Mouse (Mus musculus): ENCODE measurements around the gene Etfb. TPM values are rescaled to one million over a fixed set of nuclear protein-coding genes. Genes with fewer than 3 reads are reported as not detected.
A peak's percentile ranks its signal among the peaks of the same experiment; 100 is the strongest.

The Etfb gene
- total RNA-seq, 2 experiments from 2014 or later: 1,293 to 1,340 TPM

- intact Hi-C loops (cut with DNase I): loop anchor here (5.0 kb wide), 1 partner anchor 131 kb away; the partner anchor contains the start of gene Zfp715
- peak; percentile 77 for DNase-seq (ENCODE audit: low spot score)
Observed at GRCm38 (mm10) chr7:43443126-43443916, 562 bp upstream of the Etfb start.

- DNase-seq (ENCODE audit: low spot score): no peak
- intact Hi-C loops (cut with DNase I): no loop called here
Observed at GRCm38 (mm10) chr7:43447801-43448200, 3.9 kb downstream of the Etfb start.

GRCm38 (mm10) chr7:43448246-43448645 lies 4.4 kb downstream of the Etfb start:
- intact Hi-C loops (cut with DNase I): no loop called here

GRCm38 (mm10) chr7:43449811-43450210 lies 5.9 kb downstream of the Etfb start:
- intact Hi-C loops (cut with DNase I): no loop called here
- DNase-seq (ENCODE audit: low spot score): no peak

More at GRCm38 (mm10) chr7:43448246-43448645, 4.4 kb downstream of the Etfb start:
- no peak for DNase-seq (ENCODE audit: low spot score)

GRCm38 (mm10) chr7:43451726-43452125 lies 7.8 kb downstream of the Etfb start:
- no peak for DNase-seq (ENCODE audit: low spot score)
- intact Hi-C loops (cut with DNase I): no loop called here

GRCm38 (mm10) chr7:43452609-43453008 lies 8.7 kb downstream of the Etfb start:
- intact Hi-C loops (cut with DNase I): no loop called here
- no peak for DNase-seq (ENCODE audit: low spot score)

- intact Hi-C loops (cut with DNase I): no loop called here
- no peak for DNase-seq (ENCODE audit: low spot score)
Observed at GRCm38 (mm10) chr7:43453599-43454355, 9.9 kb downstream of the Etfb start.

- no peak for DNase-seq (ENCODE audit: low spot score)
- intact Hi-C loops (cut with DNase I): no loop called here
Observed at GRCm38 (mm10) chr7:43454371-43454770, 10.5 kb downstream of the Etfb start.

- no peak for DNase-seq (ENCODE audit: low spot score)
- intact Hi-C loops (cut with DNase I): loop anchor here (10.0 kb wide), 1 partner anchor 432 kb away; no protein-coding TSS in a partner anchor
Observed at GRCm38 (mm10) chr7:43462851-43463250, 19.0 kb downstream of the Etfb start, which contains the start of gene Vsig10l. Gene Vsig10l (plus strand): TSS chr7:43463151.

- intact Hi-C loops (cut with DNase I): loop anchor here (2.0 to 10.0 kb wide), 2 partner anchors 19 to 431 kb away; partner anchors contain the start of genes Etfb and Gm45233
- DNase-seq (ENCODE audit: low spot score): no peak
Observed at GRCm38 (mm10) chr7:43463976-43464375, 20.1 kb downstream of the Etfb start.

- no peak for DNase-seq (ENCODE audit: low spot score)
- intact Hi-C loops (cut with DNase I): loop anchor here (2.0 to 10.0 kb wide), 3 partner anchors 20 to 430 kb away; partner anchors contain the start of genes Etfb, Gm45233 and Zfp715
Observed at GRCm38 (mm10) chr7:43464864-43465343, 21.0 kb downstream of the Etfb start.

GRCm38 (mm10) chr7:43465344-43466098 lies 21.6 kb downstream of the Etfb start:
- intact Hi-C loops (cut with DNase I): loop anchor here (1.0 to 10.0 kb wide), 4 partner anchors 21 to 429 kb away; partner anchors contain the start of genes Etfb, Gm45233 and Zfp715
- peak; percentile 81 for DNase-seq (ENCODE audit: low spot score)

GRCm38 (mm10) chr7:43466099-43466694 lies 22.3 kb downstream of the Etfb start:
- intact Hi-C loops (cut with DNase I): loop anchor here (1.0 to 10.0 kb wide), 3 partner anchors 43 to 429 kb away; partner anchors contain the start of gene Zfp715
- peak; percentile 65 for DNase-seq (ENCODE audit: low spot score)

GRCm38 (mm10) chr7:43470373-43470772 lies 26.5 kb downstream of the Etfb start:
- intact Hi-C loops (cut with DNase I): no loop called here

GRCm38 (mm10) chr7:43475706-43476105 lies 31.8 kb downstream of the Etfb start:
- intact Hi-C loops (cut with DNase I): no loop called here
- DNase-seq (ENCODE audit: low spot score): no peak

More at GRCm38 (mm10) chr7:43470373-43470772, 26.5 kb downstream of the Etfb start:
- no peak for DNase-seq (ENCODE audit: low spot score)

- DNase-seq (ENCODE audit: low spot score): no peak
- intact Hi-C loops (cut with DNase I): no loop called here
Observed at GRCm38 (mm10) chr7:43476376-43476775, 32.5 kb downstream of the Etfb start.

GRCm38 (mm10) chr7:43481191-43481590 lies 37.3 kb downstream of the Etfb start:
- DNase-seq (ENCODE audit: low spot score): no peak
- intact Hi-C loops (cut with DNase I): no loop called here

GRCm38 (mm10) chr7:43482090-43482716 lies 38.3 kb downstream of the Etfb start:
- no peak for DNase-seq (ENCODE audit: low spot score)
- intact Hi-C loops (cut with DNase I): no loop called here

GRCm38 (mm10) chr7:43483236-43483635 lies 39.4 kb downstream of the Etfb start:
- DNase-seq (ENCODE audit: low spot score): no peak
- intact Hi-C loops (cut with DNase I): no loop called here
